In the genomic region with DNA sequence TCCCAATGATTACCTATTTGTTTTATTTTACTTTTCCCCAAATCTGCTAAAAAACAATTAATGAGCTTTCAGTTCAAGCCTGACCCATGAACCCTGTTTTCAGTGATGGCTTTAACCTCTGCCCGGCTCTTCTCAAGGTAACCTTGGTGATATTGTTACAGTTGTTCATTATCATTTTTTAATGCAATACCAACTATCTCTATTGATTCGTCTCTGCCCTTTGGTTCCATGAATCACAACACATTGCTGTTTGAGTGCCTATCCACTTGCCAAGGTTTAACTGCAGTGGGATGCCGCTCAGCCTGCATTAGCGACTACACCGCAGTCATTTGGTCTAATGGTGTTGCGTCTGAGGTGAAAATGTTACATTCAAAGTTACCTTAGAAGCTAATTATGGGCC, we compare ENCODE assay signal across 28 mouse cellular contexts.
"Had no signal": no experiment of that assay in that cellular context is flagged by ENCODE, and none has a peak within 500 bp of the region (broad histone marks: within the 10 kb centered on the region; RNA-seq: fewer than 3 reads in every experiment).

No protein-coding gene starts in this region.

- H3K27ac ChIP-seq: embryonic facial prominence, embryonic 10.5 days; embryonic facial prominence, embryonic 12.5 days; embryonic facial prominence, embryonic 13.5 days; embryonic facial prominence, embryonic 15.5 days; forebrain, embryonic 10.5 days; forebrain, embryonic 12.5 days; forebrain, embryonic 13.5 days; forebrain, embryonic 15.5 days; gastrocnemius, adult 2 months; heart, adult 2 months had no signal

- H3K36me3 ChIP-seq: embryonic facial prominence, embryonic 10.5 days; embryonic facial prominence, embryonic 12.5 days; embryonic facial prominence, embryonic 13.5 days; embryonic facial prominence, embryonic 15.5 days; forebrain, embryonic 10.5 days; forebrain, embryonic 12.5 days; forebrain, embryonic 15.5 days had no signal

- H3K4me2 ChIP-seq: embryonic facial prominence, embryonic 12.5 days; embryonic facial prominence, embryonic 13.5 days; embryonic facial prominence, embryonic 15.5 days; forebrain, embryonic 12.5 days; forebrain, embryonic 13.5 days; forebrain, embryonic 15.5 days had no signal

- H3K27me3 ChIP-seq: embryonic facial prominence, embryonic 12.5 days; embryonic facial prominence, embryonic 13.5 days; embryonic facial prominence, embryonic 15.5 days; forebrain, embryonic 12.5 days; forebrain, embryonic 13.5 days; forebrain, embryonic 15.5 days had no signal

- H3K4me1 ChIP-seq: embryonic facial prominence, embryonic 10.5 days; embryonic facial prominence, embryonic 12.5 days; embryonic facial prominence, embryonic 13.5 days; embryonic facial prominence, embryonic 15.5 days; forebrain, embryonic 10.5 days; forebrain, embryonic 12.5 days; forebrain, embryonic 13.5 days; forebrain, embryonic 15.5 days had no signal

- DNase-seq: cerebellum, adult 2 months; cerebellum, adult 8-10 months; cerebellum, adult 9-10 months; cerebellum, adult 9-11 months; cerebellum, postnatal 10 days; cerebellum, postnatal 14 days; cerebellum, postnatal 25 days; cerebellum, postnatal 36 days; embryo, embryonic 11 days; forebrain, postnatal 0 days; gastrocnemius, adult 2 months; gastrocnemius, postnatal 10 days; gastrocnemius, postnatal 14 days; gastrocnemius, postnatal 25 days; gastrocnemius, postnatal 36 days; heart, adult 18-20 months; heart, adult 2 months had no signal

- ATAC-seq: forebrain, embryonic 13.5 days; forebrain, embryonic 14.5 days; forebrain, embryonic 15.5 days; forebrain, embryonic 16.5 days; forebrain, postnatal 0 days had no signal

- H3K9me3 ChIP-seq: embryonic facial prominence, embryonic 10.5 days; embryonic facial prominence, embryonic 13.5 days; embryonic facial prominence, embryonic 15.5 days; forebrain, embryonic 13.5 days; forebrain, embryonic 15.5 days had no signal

- H3K4me3 ChIP-seq: embryonic facial prominence, embryonic 10.5 days; embryonic facial prominence, embryonic 12.5 days; embryonic facial prominence, embryonic 13.5 days; embryonic facial prominence, embryonic 15.5 days; erythroblast, embryonic 14.5 days; forebrain, embryonic 10.5 days; forebrain, embryonic 12.5 days; forebrain, embryonic 13.5 days; forebrain, embryonic 15.5 days; gastrocnemius, adult 2 months; heart, adult 2 months had no signal

- H3K9ac ChIP-seq: embryonic facial prominence, embryonic 12.5 days; embryonic facial prominence, embryonic 13.5 days; embryonic facial prominence, embryonic 15.5 days; forebrain, embryonic 12.5 days; forebrain, embryonic 13.5 days; forebrain, embryonic 15.5 days; forebrain, postnatal 0 days had no signal
